Mouse (Mus musculus) yolk sac, embryonic 10.5 days (tissue): ENCODE data around the gene Plch2.
"Not testable (repeated sequence)": the region's sequence is repeated elsewhere in the genome, so short reads cannot be mapped to it uniquely, and the experiment has no call there.

Source experiments
- DNase-seq: peaks from one replicate; pipeline ENCODE4 v3.0.0-alpha.2; 2017; ENCODE audit warnings: low spot score

Gene Plch2

GRCm38 (mm10) chr4:155056724-155057123, at the start of gene Plch2:
Gene Plch2, minus strand, starts transcription at chr4:155056784.
- no peak for DNase-seq

- DNase-seq: no peak
These were observed 42.0 kb upstream of the Plch2 start for GRCm38 (mm10) chr4:155098572-155098971.

- no peak for DNase-seq
These were observed 40.9 kb upstream of the Plch2 start for GRCm38 (mm10) chr4:155097452-155097851.

DNA sequence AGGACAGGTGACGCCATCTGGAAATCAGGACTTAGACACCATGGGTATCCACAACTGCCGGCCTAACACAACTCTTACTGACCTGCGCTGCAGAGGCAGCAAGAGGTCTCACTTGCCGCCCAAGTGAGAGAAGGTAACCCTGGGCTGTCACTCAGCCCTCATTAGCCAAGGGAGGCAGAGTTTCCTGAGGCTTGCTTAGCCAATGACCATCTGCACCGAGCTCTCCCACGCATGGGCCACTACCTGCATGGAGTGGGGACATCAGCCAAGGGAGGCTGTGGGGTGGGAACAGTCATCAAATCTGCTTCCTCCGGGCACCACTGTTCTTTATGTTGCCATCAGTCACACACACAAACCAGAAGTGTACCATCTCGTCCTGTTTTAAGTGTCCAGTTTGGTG, 39.4 kb upstream of the Plch2 start:
- no peak for DNase-seq

- peak; percentile 76 for DNase-seq
These were observed 38.8 kb upstream of the Plch2 start for GRCm38 (mm10) chr4:155095238-155095900.

DNA sequence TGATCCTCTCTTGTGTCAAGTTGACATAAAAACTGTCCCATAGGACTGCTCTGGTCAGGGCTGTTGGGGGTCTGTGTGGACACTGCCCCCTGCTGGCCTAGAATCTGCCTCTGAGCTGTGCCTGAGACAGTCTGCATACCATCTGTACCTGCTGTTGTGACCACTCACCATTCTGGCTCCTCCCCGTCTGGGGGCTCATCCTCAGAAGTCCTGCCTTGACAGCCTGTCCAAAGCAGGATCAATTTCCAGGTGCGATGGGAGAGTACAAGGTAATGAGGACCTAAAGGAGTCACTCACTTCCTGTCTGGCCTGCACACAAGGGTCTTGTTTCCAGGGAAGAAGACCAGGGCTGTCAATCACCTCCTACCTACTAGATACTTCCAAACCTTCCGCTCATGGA, 38.0 kb upstream of the Plch2 start:
- DNase-seq: no peak

GRCm38 (mm10) chr4:155093431-155094149, 37.0 kb upstream of the Plch2 start:
- DNase-seq: no peak

DNA sequence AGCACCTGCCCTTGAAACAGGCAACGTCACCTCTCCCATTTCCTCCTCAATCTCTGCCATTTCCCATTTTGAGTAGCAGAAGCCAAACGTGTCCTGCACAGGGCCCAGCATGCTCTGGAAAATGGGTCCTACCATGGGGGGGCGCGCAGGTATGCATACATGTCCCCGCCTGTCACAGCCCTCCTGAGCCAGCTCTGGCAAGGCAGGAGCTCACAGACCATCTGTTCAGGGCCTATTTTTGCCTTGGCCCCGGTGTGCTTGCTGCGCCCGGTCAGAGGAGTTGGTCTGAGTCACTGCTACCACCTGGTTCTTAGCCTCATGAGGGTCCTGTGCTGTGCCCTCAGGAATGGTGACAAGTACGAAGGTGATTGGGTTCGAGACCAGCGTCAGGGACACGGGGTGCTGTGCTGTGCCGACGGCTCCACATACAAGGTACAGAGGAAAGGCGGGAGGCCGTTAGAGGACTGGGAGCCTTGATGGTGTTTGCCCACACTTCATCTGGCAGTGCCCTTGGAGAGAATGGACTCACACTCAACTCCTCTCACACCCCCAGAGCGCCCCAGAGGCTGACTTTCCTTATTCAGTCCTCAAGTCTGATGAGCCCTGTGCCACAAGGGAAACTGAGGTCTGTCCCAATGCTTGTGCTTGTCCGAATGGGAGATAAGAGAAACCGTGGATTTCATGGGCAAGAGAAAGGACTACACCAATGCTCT, 36.3 kb upstream of the Plch2 start:
- DNase-seq: no peak

DNA sequence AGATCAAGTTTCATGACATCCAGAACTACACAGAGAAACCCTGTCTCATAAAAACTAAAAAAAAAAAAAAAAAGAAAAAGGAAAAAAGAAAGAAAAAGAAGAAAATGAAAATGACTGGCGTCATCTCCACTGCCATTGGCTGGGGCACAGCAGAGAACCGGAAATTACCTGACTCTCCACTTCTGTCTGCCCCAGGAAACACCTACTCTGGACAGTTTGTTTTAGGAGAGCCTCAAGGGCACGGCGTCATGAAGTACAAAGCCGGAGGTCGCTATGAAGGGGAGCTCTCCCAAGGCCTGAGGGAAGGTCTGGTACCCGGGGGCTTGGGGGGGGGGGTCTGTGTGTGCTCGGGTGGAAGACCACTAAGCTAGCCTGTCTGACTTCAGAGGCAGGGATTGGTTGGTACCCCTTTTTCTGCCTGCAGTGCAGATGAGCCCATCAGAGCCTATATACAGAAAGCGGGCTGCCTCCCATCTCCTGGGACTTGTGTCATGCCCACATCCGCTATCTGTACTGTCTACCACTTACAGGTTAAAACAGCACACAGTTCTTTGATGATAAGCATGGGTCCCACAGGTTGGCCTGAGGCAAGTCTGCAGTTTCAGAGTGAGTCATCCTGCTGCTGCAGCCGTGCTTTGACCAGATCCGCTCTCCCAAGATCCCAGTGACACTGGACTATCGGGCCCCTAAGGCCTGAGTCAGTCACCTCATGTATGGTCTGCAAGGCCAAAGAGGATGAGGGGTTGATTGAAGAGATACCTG, 34.3 kb upstream of the Plch2 start:
- DNase-seq: no peak

- DNase-seq: no peak
These were observed 33.6 kb upstream of the Plch2 start for GRCm38 (mm10) chr4:155090147-155090546.

DNA sequence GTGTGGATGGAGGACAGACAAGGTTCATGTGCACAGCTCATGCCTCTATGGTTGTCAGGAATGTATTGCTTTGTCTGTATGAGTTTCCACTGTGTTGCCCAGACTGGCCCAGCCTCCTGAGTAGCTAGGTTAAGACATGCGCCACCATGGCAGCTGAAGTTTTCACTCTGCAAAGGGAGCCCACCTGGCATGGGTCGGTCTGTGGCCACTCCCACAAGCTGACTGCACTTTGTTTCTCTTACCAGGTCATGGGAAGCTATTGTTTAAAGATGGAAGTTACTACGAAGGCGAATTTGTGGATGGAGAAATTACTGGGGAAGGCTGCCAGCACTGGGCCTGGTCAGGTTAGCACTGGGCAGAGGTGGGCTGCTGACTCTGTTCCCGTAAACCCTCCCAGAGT, 32.7 kb upstream of the Plch2 start:
- no peak for DNase-seq

GRCm38 (mm10) chr4:155086108-155087024, 29.8 kb upstream of the Plch2 start, which contains the start of the genes Rer1 and Morn1:
Gene Rer1, minus strand, starts transcription at chr4:155086382.
Gene Morn1, plus strand, starts transcription at chr4:155086577.
- peak; percentile 99 for DNase-seq

DNA sequence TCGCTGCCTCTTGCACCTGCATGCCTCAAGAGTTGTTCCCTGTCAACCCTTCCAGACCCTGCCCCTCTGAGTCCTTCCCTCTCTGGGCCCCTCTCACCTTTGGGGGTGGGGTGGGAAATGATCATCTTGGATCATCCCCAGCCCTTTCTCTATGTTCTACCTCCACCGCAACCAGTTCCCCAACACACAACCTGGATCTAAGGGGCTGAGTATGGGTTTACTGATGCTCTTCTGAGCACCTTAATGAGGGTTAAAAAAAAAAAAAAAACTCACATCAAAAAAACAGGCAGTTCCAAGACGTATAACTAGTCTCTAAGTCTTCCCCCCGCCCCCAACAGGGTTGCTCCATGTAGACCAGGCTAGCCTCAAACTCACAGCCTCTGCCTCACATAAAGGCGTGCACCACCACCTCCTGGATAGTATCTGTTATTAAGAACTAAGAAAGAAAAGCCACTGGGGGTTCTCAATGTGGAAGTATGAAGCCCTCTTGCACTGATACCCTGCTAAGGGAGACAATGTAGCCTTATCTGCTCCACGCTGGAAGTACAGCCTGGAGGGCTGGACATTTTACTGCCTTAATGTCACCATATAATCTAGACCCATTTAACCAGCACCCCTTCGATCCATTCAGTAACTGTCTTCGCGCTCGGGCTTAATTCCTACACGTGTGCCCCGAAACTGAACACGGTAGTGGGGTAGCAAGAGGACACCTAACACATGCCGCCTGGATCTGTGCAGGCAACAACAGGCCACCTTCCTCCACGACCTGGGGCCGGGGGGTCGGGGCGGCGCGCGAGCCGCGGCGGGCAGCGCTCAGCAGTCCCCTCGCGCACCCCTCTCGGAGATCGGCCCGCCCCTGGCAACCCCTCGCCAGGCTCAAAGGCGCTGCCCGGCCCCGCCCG, 28.9 kb upstream of the Plch2 start:
- DNase-seq: no peak

GRCm38 (mm10) chr4:155084351-155084750, 27.8 kb upstream of the Plch2 start:
- DNase-seq: no peak

GRCm38 (mm10) chr4:155083553-155083952, 27.0 kb upstream of the Plch2 start:
- no peak for DNase-seq

- no peak for DNase-seq
These were observed 23.1 kb upstream of the Plch2 start for GRCm38 (mm10) chr4:155079666-155080065.

DNA sequence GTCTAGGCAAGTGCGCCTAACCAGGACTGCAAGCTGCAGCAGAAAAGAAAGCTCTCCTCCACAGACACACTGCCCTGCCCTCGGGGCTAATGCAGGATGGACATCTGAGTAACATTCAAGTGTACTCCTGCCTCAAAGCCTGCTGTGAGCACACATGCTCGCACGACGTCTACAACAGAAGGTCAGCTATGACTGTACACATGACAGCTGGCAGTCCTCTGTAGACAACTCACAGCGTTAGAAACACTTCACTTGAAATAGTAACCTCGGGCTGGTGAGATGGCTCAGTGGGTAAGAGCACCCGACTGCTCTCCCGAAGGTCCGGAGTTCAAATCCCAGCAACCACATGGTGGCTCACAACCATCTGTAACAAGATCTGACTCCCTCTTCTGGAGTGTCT, 22.2 kb upstream of the Plch2 start:
- not testable (repeated sequence) for DNase-seq

- no peak for DNase-seq
These were observed 20.1 kb upstream of the Plch2 start for GRCm38 (mm10) chr4:155076677-155077076.

- no peak for DNase-seq
These were observed 19.2 kb upstream of the Plch2 start for GRCm38 (mm10) chr4:155075813-155076212.

GRCm38 (mm10) chr4:155075137-155075536, 18.6 kb upstream of the Plch2 start:
- DNase-seq: no peak
